ENCODE assay signal across 8 mouse cellular contexts in genomic region chr2:153161684-153162080, GRCm38 (mm10). TPM values are rescaled to one million over a fixed set of nuclear protein-coding genes. Genes with fewer than 3 reads are reported as not detected.
A peak's percentile ranks its signal among the peaks of the same experiment; 100 is the strongest.
DNase-seq lines count a peak whose midpoint lies in the region; ATAC-seq and TF ChIP-seq lines count a peak whose summit lies in the region.

No protein-coding gene starts in this region.

- intact Hi-C loops in heart, postnatal 36 days (cut with DNase I): loop anchor here (2.0 to 5.0 kb wide), 2 partner anchors 79 to 186 kb away; partner anchors contain the start of genes Asxl1, Plagl2 and Pofut1

- no peak for TF ChIP-seq CTCF in CH12.LX (conservative IDR thresholded peaks at IDR 0.05 in 1 of 2, IDR thresholded peaks at IDR 0.05 in 1 of 2; ENCODE audit: low read depth in 2 of 2, low read length in 2 of 2)

- no peaks in the 10 kb centered on the region for H3K36me3 ChIP-seq in heart, embryonic 11.5 days (ENCODE audit: control insufficient read depth, insufficient read depth, low read length)
- peaks cover 3 to 29% of the 10 kb centered on the region in 2 experiments for H3K36me3 ChIP-seq in CH12.LX (replicated peaks in 1 of 2; ENCODE audit: control insufficient read depth in 1 of 2, insufficient read depth in 1 of 2, low read length in 1 of 2)
- 0 out of 2 replicates have a peak, but pooled peaks cover 2% of the 10 kb centered on the region for H3K36me3 ChIP-seq in liver, embryonic 11.5 days (ENCODE audit: control insufficient read depth, insufficient read depth, low read length)
- H3K36me3 ChIP-seq in stomach, embryonic 15.5 days: no peaks in the 10 kb centered on the region

- 1% methylated on average over 16 of the region's 16 CpGs for WGBS in heart, embryonic 11.5 days (ENCODE audit: insufficient replicate concordance)
- WGBS in liver, embryonic 11.5 days: 1% methylated on average over 16 of the region's 16 CpGs
- 1% methylated on average over 16 of the region's 16 CpGs for WGBS in stomach, embryonic 15.5 days

- peak overlapping the region; percentile 98 for H3K9ac ChIP-seq in heart, embryonic 11.5 days (ENCODE audit: low read depth, low read length)
- peak overlapping the region; percentile 70 for H3K9ac ChIP-seq in CH12.LX (ENCODE audit: insufficient read depth, low read depth)
- H3K9ac ChIP-seq in liver, embryonic 11.5 days (ENCODE audit: low read depth, low read length): peak overlapping the region; percentile 82
- peak overlapping the region; percentile 80 for H3K9ac ChIP-seq in stomach, embryonic 15.5 days

- peak overlapping the region; percentile 96 for H3K4me3 ChIP-seq in heart, embryonic 11.5 days (ENCODE audit: low read depth, low read length)
- peak overlapping the region; percentile 70 to 89 (median 83) for H3K4me3 ChIP-seq in CH12.LX (replicated peaks in 1 of 3; ENCODE audit: low read depth in 2 of 3, low read length in 2 of 3, poor library complexity in 1 of 3)
- peak overlapping the region; percentile 75 for H3K4me3 ChIP-seq in liver, embryonic 11.5 days (ENCODE audit: low read depth, low read length)
- peak overlapping the region; percentile 82 for H3K4me3 ChIP-seq in stomach, embryonic 15.5 days (replicated peaks)

- H3K4me1 ChIP-seq in heart, embryonic 11.5 days (ENCODE audit: control insufficient read depth, insufficient read depth, low read length): peaks cover 3% of the 10 kb centered on the region; the same call in 1 of the 2 replicates
- peaks cover 2 to 37% of the 10 kb centered on the region in 2 experiments; a peak in 3 of 4 replicates for H3K4me1 ChIP-seq in CH12.LX (ENCODE audit: control insufficient read depth in 1 of 2, insufficient read depth in 2 of 2)
- H3K4me1 ChIP-seq in liver, embryonic 11.5 days (replicated peaks; ENCODE audit: control insufficient read depth, insufficient read depth, low read length): peaks cover 11% of the 10 kb centered on the region
- 0 out of 2 replicates have a peak, but pooled peaks cover 13% of the 10 kb centered on the region for H3K4me1 ChIP-seq in stomach, embryonic 15.5 days

- H3K27me3 ChIP-seq in heart, embryonic 11.5 days (ENCODE audit: control insufficient read depth, insufficient read depth, low read length): no peaks in the 10 kb centered on the region
- no peaks in the 10 kb centered on the region for H3K27me3 ChIP-seq in CH12.LX (replicated peaks)
- no peaks in the 10 kb centered on the region for H3K27me3 ChIP-seq in liver, embryonic 11.5 days (replicated peaks; ENCODE audit: control insufficient read depth, insufficient read depth, low read length)
- H3K27me3 ChIP-seq in stomach, embryonic 15.5 days (replicated peaks): no peaks in the 10 kb centered on the region

- H3K9me3 ChIP-seq in heart, embryonic 11.5 days (replicated peaks; ENCODE audit: control insufficient read depth, low read length): no peaks in the 10 kb centered on the region
- H3K9me3 ChIP-seq in CH12.LX (replicated peaks; ENCODE audit: low read length): peaks cover 4% of the 10 kb centered on the region
- H3K9me3 ChIP-seq in liver, embryonic 11.5 days (ENCODE audit: control insufficient read depth, low read length): no peaks in the 10 kb centered on the region
- no peaks in the 10 kb centered on the region for H3K9me3 ChIP-seq in stomach, embryonic 15.5 days

- DNase-seq in heart, postnatal 36 days: no peak
- DNase-seq in CH12.LX (ENCODE audit: extremely low read depth): no peak
- no peak for DNase-seq in liver, embryonic 11.5 days (ENCODE audit: low spot score)
- DNase-seq in frontal cortex, postnatal 36 days (ENCODE audit: low spot score in 2 of 2): no peak
- DNase-seq in layer of hippocampus, adult 11-12 months (ENCODE audit: low spot score): no peak

- TF ChIP-seq POLR2A in CH12.LX (IDR thresholded peaks at IDR 0.05; ENCODE audit: low read depth, low read length): no peak

- TF ChIP-seq EP300 in CH12.LX (IDR thresholded peaks at IDR 0.05; ENCODE audit: low read length): no peak

- dilution Hi-C loops in CH12.LX (cut with MboI; ENCODE audit: extremely low pct_ligation_motif_present, extremely low pct_unique_long_range_greater_than_20kb, low sequenced_read_pairs): no loop called here

- H3K4me2 ChIP-seq in heart, embryonic 11.5 days: peak overlapping the region; percentile 96
- peak overlapping the region; percentile 63 for H3K4me2 ChIP-seq in CH12.LX (ENCODE audit: insufficient read depth, low read depth, poor library complexity, severe bottlenecking)
- peak overlapping the region; percentile 69 for H3K4me2 ChIP-seq in liver, embryonic 11.5 days
- H3K4me2 ChIP-seq in stomach, embryonic 15.5 days: peak overlapping the region; percentile 96

- ATAC-seq in heart, embryonic 11.5 days (replicated peaks; ENCODE audit: insufficient number of reproducible peaks, low FRiP score, low TSS enrichment): peak; percentile 67; the same call in 1 of the 2 replicates
- ATAC-seq in erythroid progenitor cell, adult 5-6 weeks (replicated peaks; ENCODE audit: low FRiP score, poor library complexity, severe bottlenecking): peak; percentile 66
- peak; percentile 57 for ATAC-seq in liver, embryonic 11.5 days (replicated peaks; ENCODE audit: low FRiP score)
- peak; percentile 40 for ATAC-seq in stomach, embryonic 15.5 days (ENCODE audit: insufficient read depth, low FRiP score, low read depth)

- peak overlapping the region; percentile 92 for H3K27ac ChIP-seq in heart, embryonic 11.5 days (ENCODE audit: low read depth, low read length)
- H3K27ac ChIP-seq in CH12.LX (ENCODE audit: insufficient read depth, low read depth): no peak overlapping the region
- peak overlapping the region; percentile 80 for H3K27ac ChIP-seq in liver, embryonic 11.5 days (ENCODE audit: low read depth, low read length)
- peak overlapping the region; percentile 90 for H3K27ac ChIP-seq in stomach, embryonic 15.5 days

- in situ Hi-C loops in CH12.LX (cut with MboI; ENCODE audit: low pct_ligation_motif_present, low pct_unique_long_range_greater_than_20kb, low sequenced_read_pairs): no loop called here

- H3K79me2 ChIP-seq in CH12.LX (replicated peaks; ENCODE audit: control insufficient read depth, extremely low read depth, insufficient read depth, poor library complexity, severe bottlenecking): peaks cover 30% of the 10 kb centered on the region

- TF ChIP-seq RAD21 in CH12.LX (IDR thresholded peaks at IDR 0.05; ENCODE audit: low read depth, low read length): no peak

TF ChIP-seq in CH12.LX, 34 proteins besides CTCF, POLR2A, EP300 and RAD21:
- no peak for TF ChIP-seq JUN (IDR thresholded peaks at IDR 0.05; ENCODE audit: insufficient read depth, low read depth, low read length)
- TF ChIP-seq IRF4 (IDR thresholded peaks at IDR 0.05; ENCODE audit: low read depth, low read length): peak; percentile 3; the same call in 1 of the 2 replicates
- TF ChIP-seq UBTF (IDR thresholded peaks at IDR 0.05; ENCODE audit: low read depth, low read length): no peak
- no peak for TF ChIP-seq ETS1 (conservative IDR thresholded peaks at IDR 0.05; ENCODE audit: low read depth, low read length)
- no peak for TF ChIP-seq MAZ (IDR thresholded peaks at IDR 0.05; ENCODE audit: low read depth, low read length)
- 0 out of 2 replicates have a peak, but pooled peaks have one; percentile 3 for TF ChIP-seq SIN3A (IDR thresholded peaks at IDR 0.05; ENCODE audit: low read length)
- no peak for TF ChIP-seq USF2 (conservative IDR thresholded peaks at IDR 0.05; ENCODE audit: low read depth, low read length)
- TF ChIP-seq ELF1 (IDR thresholded peaks at IDR 0.05; ENCODE audit: low read depth, low read length): no peak
- TF ChIP-seq ZC3H11A (IDR thresholded peaks at IDR 0.05; ENCODE audit: low read depth, low read length): no peak

RNA-seq across cellular contexts. Expression of gene Tm9sf4, which starts 0.6 kb away (rescaled TPM):
- polyA plus RNA-seq in heart, embryonic 11.5 days (2014; fragmentation: Nextera tagmentation; extraction: Ambion mirVana): 73.2 and 75.8 TPM in 2 replicates
- 10 to 100 TPM; 48.6 to 52.9 TPM for total RNA-seq in heart, postnatal 36 days (2021)
- 29.0 and 30.4 TPM in 2 replicates for total RNA-seq in CH12.LX (2012; rRNA removed)
- total RNA-seq in CH12.LX (2014; rRNA removed): 13.3 and 13.6 TPM in 2 replicates
- polyA plus RNA-seq in CH12.LX (2012; ENCODE audit: insufficient read length, low read depth): 43.0 and 51.1 TPM in 2 replicates
- total RNA-seq in erythroid progenitor cell, adult 5-6 weeks (2015; ENCODE audit: low replicate concordance): 18.0 and 21.4 TPM in 2 replicates
- 16.9 and 30.3 TPM in 2 replicates for total RNA-seq in erythroid progenitor cell, adult 5-6 weeks (2017; ENCODE audit: low replicate concordance)
- polyA plus RNA-seq in liver, embryonic 11.5 days (2014; fragmentation: Nextera tagmentation; extraction: Ambion mirVana): 65.4 and 71.4 TPM in 2 replicates
- polyA plus RNA-seq in stomach, embryonic 15.5 days (2015; fragmentation: Nextera tagmentation; extraction: Ambion mirVana): 80.5 and 85.6 TPM in 2 replicates

RNA-seq across cellular contexts. Expression of gene Hck, which starts 53.4 kb away (rescaled TPM):
- 0.87 and 1.6 TPM in 2 replicates for polyA plus RNA-seq in heart, embryonic 11.5 days (2014; fragmentation: Nextera tagmentation; extraction: Ambion mirVana)
- 1 to 10 TPM; 1.7 to 1.9 TPM for total RNA-seq in heart, postnatal 36 days (2021)
- 0.08 and 0.17 TPM in 2 replicates for total RNA-seq in CH12.LX (2012; rRNA removed)
- 0.68 and 0.78 TPM in 2 replicates for total RNA-seq in CH12.LX (2014; rRNA removed)
- 0.60 and 0.63 TPM in 2 replicates for polyA plus RNA-seq in CH12.LX (2012; ENCODE audit: insufficient read length, low read depth)
- total RNA-seq in erythroid progenitor cell, adult 5-6 weeks (2015; ENCODE audit: low replicate concordance): 35.7 and 36.5 TPM in 2 replicates
- total RNA-seq in erythroid progenitor cell, adult 5-6 weeks (2017; ENCODE audit: low replicate concordance): 19.4 and 38.2 TPM in 2 replicates
- 5.1 and 5.2 TPM in 2 replicates for polyA plus RNA-seq in liver, embryonic 11.5 days (2014; fragmentation: Nextera tagmentation; extraction: Ambion mirVana)
- polyA plus RNA-seq in stomach, embryonic 15.5 days (2015; fragmentation: Nextera tagmentation; extraction: Ambion mirVana): 6.5 and 6.8 TPM in 2 replicates
